Mouse (Mus musculus) C2C12 (cell line): ENCODE measurements at regions not wholly inside any gene's neighbourhood (a gene's known extent, or its start where the extent isn't known, plus 50 kb on each side); places are given as distances from the start of the nearest gene placed in this dataset.

Experiments
- CEBPB ChIP-seq: IDR thresholded peaks from one replicate; pipeline ENCODE4 v1.6.1; 2011; ENCODE audit warnings: low read depth, mild to moderate bottlenecking, control low read depth, moderate library complexity
- CTCF ChIP-seq: IDR thresholded peaks from one replicate; pipeline ENCODE4 v1.5.1; 2011; ENCODE audit not compliant: control insufficient read depth, insufficient read depth, insufficient read length
- FOSL1 ChIP-seq: IDR thresholded peaks from one replicate; pipeline ENCODE4 v1.8.0; 2011; ENCODE audit warnings: mild to moderate bottlenecking, low read length; ENCODE audit not compliant: poor library complexity, insufficient read depth, severe bottlenecking
- MAX ChIP-seq: IDR thresholded peaks from one replicate; pipeline ENCODE4 v1.6.1; 2011; ENCODE audit warnings: mild to moderate bottlenecking, control low read depth
- MYOD1 ChIP-seq: IDR thresholded peaks from one replicate; pipeline ENCODE4 v1.6.1; 2011; ENCODE audit warnings: low read depth; ENCODE audit not compliant: control insufficient read depth, insufficient read length
- MYOG ChIP-seq: IDR thresholded peaks from one replicate; pipeline ENCODE4 v1.6.1; 2011; ENCODE audit not compliant: control insufficient read depth, insufficient read length; ENCODE audit errors: extremely low read depth
- USF1 ChIP-seq: IDR thresholded peaks from one replicate; pipeline ENCODE4 v1.6.1; 2011; ENCODE audit warnings: low read depth, mild to moderate bottlenecking, control low read depth, moderate library complexity

- TF ChIP-seq CTCF (no peak), USF1 (no peak), MYOG (no peak), CEBPB (no peak), FOSL1 (no peak), MYOD1 (no peak), MAX (no peak)
These were observed 553.7 kb upstream of the Tenm4 start for GRCm38 (mm10) chr7:95617370-95617769.
